Mouse (Mus musculus): ENCODE measurements around the gene Zbtb24. TPM values are rescaled to one million over a fixed set of nuclear protein-coding genes. Genes with fewer than 3 reads are reported as not detected.
A peak's percentile ranks its signal among the peaks of the same experiment; 100 is the strongest.

Zbtb24 gene
- polyA plus RNA-seq, 1 experiment from 2014 or later, result 20.6 TPM

DNA sequence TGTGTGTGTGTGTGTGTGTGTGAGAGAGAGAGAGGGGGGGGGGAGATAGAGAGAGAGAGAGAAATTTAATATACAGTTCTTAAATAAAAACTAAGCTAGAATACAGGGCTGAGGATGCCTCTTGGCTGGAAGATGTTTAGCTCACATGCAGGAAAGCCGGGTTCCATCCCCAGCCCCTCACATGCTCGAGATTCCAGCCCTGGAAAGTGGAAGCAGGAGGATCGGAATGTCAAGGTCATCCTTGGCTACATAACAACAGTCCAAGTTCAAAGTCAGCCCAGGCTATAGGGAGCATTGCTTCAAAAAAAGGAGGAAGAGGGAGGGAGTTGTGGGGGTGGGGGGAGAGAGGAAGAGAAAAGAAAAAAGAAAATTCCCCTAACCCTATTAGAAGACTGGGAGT, 15.0 kb upstream of the Zbtb24 start:
- no peak overlapping the region for H3K4me3 ChIP-seq (replicated peaks)
- 38% methylated on average over 3 of the region's 3 CpGs for WGBS
- no peaks in the 10 kb centered on the region for H3K36me3 ChIP-seq
- no peak overlapping the region for H3K27ac ChIP-seq
- no peaks in the 10 kb centered on the region for H3K4me1 ChIP-seq (replicated peaks)
- H3K9ac ChIP-seq (replicated peaks), result no peak overlapping the region
- no peak overlapping the region for H3K4me2 ChIP-seq (replicated peaks)
- ATAC-seq, result no peak
- peaks cover 7% of the 10 kb centered on the region for H3K27me3 ChIP-seq
- H3K9me3 ChIP-seq, result no peaks in the 10 kb centered on the region

DNA sequence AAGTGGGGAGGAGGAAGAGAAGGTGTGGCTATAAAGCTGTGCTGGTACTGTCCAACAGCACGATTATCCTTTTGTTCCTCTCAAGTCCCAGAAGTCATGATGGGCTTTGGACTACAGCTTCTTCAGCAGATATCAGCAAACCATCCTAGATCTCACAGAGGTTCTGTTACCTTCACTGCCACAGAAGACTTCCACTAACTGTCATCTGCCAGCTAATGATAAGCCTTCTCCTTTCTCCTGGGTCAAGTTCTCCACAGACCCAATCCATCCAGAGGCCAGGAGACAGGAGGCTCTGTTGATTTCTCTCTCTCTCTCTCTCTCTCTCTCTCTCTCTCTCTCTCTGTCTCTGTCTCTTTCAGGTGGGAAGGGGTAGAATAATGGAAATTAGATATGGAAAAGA, 2.0 kb upstream of the Zbtb24 start:
- Histone ChIP-seq H3K4me1 (replicated peaks) (peaks cover 30% of the 10 kb centered on the region), H3K9me3 (no peaks in the 10 kb centered on the region), H3K36me3 (peaks cover 13% of the 10 kb centered on the region), H3K4me3 (replicated peaks) (no peak overlapping the region), H3K27ac (no peak overlapping the region), H3K9ac (replicated peaks) (no peak overlapping the region), H3K4me2 (replicated peaks) (no peak overlapping the region), H3K27me3 (no peaks in the 10 kb centered on the region)
- 88% methylated on average over 1 of the region's 1 CpGs for WGBS
- ATAC-seq, result no peak

DNA sequence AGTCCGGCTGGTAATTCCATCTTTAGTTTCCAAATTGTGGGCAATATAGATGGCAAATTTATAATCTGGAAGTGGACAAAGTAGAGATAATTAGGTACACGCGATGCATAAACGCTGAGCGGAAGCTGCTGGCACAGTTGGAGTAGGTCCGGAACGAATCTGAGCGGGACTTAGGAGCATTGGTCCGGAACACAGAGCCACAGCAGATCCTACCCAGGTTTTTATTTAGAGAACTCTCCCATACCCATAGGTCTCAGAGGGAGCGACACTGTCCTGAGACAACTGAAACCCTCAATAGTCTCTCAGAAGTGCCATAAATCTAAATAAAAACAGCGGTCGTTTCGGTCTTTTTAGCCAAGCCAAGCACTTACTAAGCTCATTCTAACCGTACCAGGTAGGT, 499 bp upstream of the Zbtb24 start:
- Histone ChIP-seq H3K9ac (replicated peaks) (peak overlapping the region; percentile 85), H3K9me3 (no peaks in the 10 kb centered on the region), H3K27me3 (no peaks in the 10 kb centered on the region), H3K4me1 (replicated peaks) (peaks cover 42% of the 10 kb centered on the region), H3K4me2 (replicated peaks) (peak overlapping the region; percentile 69), H3K4me3 (replicated peaks) (peak overlapping the region; percentile 88), H3K36me3 (peaks cover 25% of the 10 kb centered on the region), H3K27ac (peak overlapping the region; percentile 78)
- 10% methylated on average over 14 of the region's 14 CpGs for WGBS
- ATAC-seq, result peak; percentile 80

DNA sequence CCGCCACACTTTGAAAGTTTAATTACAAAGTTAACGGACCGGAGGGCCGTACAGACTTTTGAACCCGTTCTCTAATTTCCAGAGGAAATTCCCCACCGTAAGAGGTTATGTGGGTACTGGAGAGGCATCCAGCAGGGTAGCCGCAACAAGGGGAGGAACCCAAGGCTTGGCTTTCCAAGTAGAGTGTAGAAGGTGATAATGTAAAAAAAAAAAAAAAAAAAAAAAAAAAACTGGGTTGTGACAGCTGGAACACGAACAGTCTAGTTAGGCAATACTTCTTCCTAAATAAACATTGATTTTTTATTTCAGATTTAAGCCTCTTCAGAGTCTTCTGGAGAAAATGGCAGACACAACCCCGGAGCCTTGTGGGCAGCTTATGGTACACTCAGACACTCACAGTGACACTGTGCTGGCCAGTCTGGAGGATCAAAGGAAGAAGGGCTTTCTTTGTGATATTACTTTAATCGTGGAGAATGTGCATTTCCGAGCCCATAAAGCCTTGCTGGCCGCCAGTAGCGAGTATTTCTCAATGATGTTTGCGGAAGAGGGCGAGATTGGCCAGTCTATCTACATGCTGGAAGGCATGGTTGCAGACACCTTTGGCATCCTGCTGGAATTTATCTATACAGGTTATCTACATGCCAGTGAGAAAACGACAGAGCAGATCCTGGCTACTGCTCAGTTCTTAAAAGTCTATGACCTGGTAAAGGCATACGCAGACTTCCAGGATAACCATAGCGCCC, 768 bp downstream of the Zbtb24 start:
- no peaks in the 10 kb centered on the region for H3K27me3 ChIP-seq
- H3K36me3 ChIP-seq, result peaks cover 37% of the 10 kb centered on the region
- H3K4me2 ChIP-seq (replicated peaks), result peak overlapping the region; percentile 69
- 0 out of 2 replicates have a peak overlapping the region, but pooled peaks have one; percentile 58 for H3K27ac ChIP-seq
- ATAC-seq, result no peak
- peak overlapping the region; percentile 85 for H3K9ac ChIP-seq (replicated peaks)
- WGBS, result 57% methylated on average over 18 of the region's 18 CpGs
- H3K9me3 ChIP-seq, result no peaks in the 10 kb centered on the region
- peaks cover 42% of the 10 kb centered on the region for H3K4me1 ChIP-seq (replicated peaks)
- peak overlapping the region; percentile 88 for H3K4me3 ChIP-seq (replicated peaks)

DNA sequence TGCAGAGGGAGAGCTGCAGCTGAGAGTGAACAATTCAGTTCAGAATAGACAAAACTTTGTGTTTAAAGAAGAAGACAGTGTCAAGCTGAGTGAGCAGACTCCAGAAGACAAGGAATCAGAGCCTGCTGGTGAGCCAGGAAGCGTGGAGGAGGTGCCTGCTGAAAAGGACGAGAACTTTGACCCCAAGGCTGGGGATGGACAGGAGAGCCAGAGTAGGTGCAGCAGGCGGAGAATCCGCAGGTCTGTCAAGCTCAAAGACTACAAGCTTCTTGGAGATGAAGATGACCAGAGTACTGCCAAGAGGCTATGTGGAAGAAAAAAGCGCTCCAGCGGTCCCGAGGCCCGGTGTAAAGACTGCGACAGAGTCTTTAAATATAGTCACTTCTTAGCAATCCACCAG, 1.5 kb downstream of the Zbtb24 start:
- 94% methylated on average over 9 of the region's 9 CpGs for WGBS
- H3K27me3 ChIP-seq, result no peaks in the 10 kb centered on the region
- H3K4me2 ChIP-seq (replicated peaks), result peak overlapping the region; percentile 69; the same call in 1 of the 2 replicates
- ATAC-seq, result no peak
- no peak overlapping the region; the same call in 1 of the 2 replicates for H3K9ac ChIP-seq (replicated peaks)
- H3K4me1 ChIP-seq (replicated peaks), result peaks cover 42% of the 10 kb centered on the region
- peaks cover 44% of the 10 kb centered on the region for H3K36me3 ChIP-seq
- no peak overlapping the region for H3K27ac ChIP-seq
- H3K4me3 ChIP-seq (replicated peaks), result no peak overlapping the region
- no peaks in the 10 kb centered on the region for H3K9me3 ChIP-seq

DNA sequence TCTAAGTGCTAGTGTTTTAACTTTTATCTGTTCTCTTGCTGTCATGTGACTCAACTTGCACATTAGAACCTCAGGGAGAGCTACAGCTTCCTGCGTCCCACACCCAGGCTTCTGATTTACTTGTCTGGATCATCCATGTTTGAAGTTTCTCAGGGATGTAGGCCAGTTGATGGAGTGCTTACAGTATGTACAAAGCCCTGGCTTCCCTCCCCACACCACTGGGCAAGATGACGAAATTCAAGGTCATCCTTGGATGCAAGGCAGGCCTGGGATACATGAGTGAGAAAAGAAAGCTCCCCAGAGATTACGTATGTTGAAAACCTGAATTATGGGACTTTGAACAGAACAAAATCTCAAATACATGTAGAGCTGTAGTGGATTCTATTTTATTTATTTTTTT, 2.6 kb downstream of the Zbtb24 start:
- ATAC-seq, result no peak
- peaks cover 42% of the 10 kb centered on the region for H3K4me1 ChIP-seq (replicated peaks)
- no peak overlapping the region for H3K9ac ChIP-seq (replicated peaks)
- H3K36me3 ChIP-seq, result peaks cover 51% of the 10 kb centered on the region
- no peak overlapping the region for H3K4me2 ChIP-seq (replicated peaks)
- H3K27me3 ChIP-seq, result no peaks in the 10 kb centered on the region
- no peak overlapping the region for H3K27ac ChIP-seq
- H3K4me3 ChIP-seq (replicated peaks), result no peak overlapping the region
- no peaks in the 10 kb centered on the region for H3K9me3 ChIP-seq
- WGBS, result 95% methylated on average over 3 of the region's 3 CpGs

DNA sequence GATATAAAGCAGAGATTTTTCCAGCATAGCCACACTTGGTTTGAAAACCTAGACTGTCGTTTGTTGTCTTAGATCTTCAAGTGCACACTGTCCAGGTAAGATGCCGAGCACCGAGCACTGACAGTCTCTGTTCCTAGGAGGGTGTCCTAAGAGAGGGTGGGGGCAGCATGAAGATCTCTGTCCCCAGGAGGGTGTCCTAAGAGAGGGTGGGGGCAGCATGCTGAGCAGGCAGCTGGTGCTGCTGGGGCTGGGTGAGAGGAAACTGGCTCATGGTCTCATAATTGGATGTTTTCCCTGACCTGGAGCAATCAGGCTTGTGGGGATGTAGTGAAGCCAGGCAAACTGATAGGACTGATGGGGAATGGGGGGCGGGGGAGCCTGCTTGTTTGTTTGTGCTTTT, 9.8 kb downstream of the Zbtb24 start:
- Histone ChIP-seq H3K4me1 (replicated peaks) (0 out of 2 replicates have a peak, but pooled peaks cover 3% of the 10 kb centered on the region), H3K4me3 (replicated peaks) (no peak overlapping the region), H3K36me3 (peaks cover 70% of the 10 kb centered on the region), H3K27me3 (no peaks in the 10 kb centered on the region), H3K9me3 (no peaks in the 10 kb centered on the region), H3K9ac (replicated peaks) (0 out of 2 replicates have a peak overlapping the region, but pooled peaks have one; percentile 12), H3K4me2 (replicated peaks) (no peak overlapping the region), H3K27ac (no peak overlapping the region)
- no peak for ATAC-seq
- 81% methylated on average over 4 of the region's 4 CpGs for WGBS

DNA sequence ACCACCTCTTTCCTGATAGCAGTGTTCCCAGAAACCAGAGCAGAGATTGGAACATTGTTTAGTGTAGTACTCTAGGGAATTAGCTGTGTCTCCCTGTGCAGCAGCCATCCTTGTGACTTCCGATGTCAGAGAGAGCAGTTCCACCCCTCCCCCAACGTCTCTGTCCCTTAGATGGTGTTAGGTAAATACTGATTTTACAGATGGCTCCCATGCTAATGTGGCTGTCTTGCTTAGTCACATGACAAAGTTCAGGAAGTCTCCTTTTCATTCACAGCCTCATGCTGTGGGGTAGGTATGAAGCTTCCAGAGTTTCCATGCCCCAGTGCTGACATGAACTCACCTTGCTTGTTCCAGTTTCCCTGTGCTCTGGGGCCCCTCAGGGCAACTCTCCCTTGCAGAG, 10.3 kb downstream of the Zbtb24 start:
- Histone ChIP-seq H3K4me2 (replicated peaks) (no peak overlapping the region), H3K4me3 (replicated peaks) (no peak overlapping the region), H3K9ac (replicated peaks) (0 out of 2 replicates have a peak overlapping the region, but pooled peaks have one; percentile 12), H3K9me3 (no peaks in the 10 kb centered on the region), H3K36me3 (peaks cover 67% of the 10 kb centered on the region), H3K4me1 (replicated peaks) (0 out of 2 replicates have a peak, but pooled peaks cover 3% of the 10 kb centered on the region), H3K27ac (no peak overlapping the region), H3K27me3 (no peaks in the 10 kb centered on the region)
- 44% methylated on average over 2 of the region's 2 CpGs for WGBS
- no peak for ATAC-seq

DNA sequence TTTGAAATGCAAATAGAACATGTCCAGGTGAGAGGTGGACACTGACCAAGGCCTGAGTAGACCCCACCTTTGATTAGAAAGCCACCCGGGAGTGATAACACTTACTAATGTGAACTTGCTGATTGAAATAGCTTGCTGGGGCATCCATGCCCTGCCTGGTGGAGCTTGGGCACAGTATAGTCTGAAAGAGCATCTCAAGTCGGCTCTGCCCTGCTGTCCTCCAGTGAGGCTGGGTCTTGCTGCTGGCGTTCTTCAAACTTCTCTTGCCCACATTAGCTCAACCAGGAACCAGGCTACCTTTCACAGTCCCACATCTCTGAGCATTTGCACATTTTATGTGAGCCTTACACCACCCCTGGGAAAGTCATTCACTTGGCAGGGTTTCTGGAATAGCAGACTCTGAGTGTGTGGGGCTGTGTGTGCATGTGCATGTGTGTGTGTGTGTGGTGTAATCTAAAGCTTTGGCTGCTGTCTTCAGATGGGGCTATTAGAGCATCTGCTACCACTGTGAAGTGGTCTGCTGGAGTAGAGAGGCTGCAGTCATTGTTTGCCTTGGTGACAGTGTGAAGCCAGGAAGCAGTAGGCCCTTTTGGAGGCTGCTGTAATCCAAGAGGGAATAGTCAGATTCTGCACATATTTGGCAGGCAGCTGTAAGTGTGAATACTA, 11.0 kb downstream of the Zbtb24 start:
- no peak for ATAC-seq
- WGBS, result 94% methylated on average over 3 of the region's 3 CpGs
- H3K4me3 ChIP-seq (replicated peaks), result no peak overlapping the region
- no peaks in the 10 kb centered on the region for H3K9me3 ChIP-seq
- H3K27ac ChIP-seq, result no peak overlapping the region
- no peak overlapping the region for H3K4me2 ChIP-seq (replicated peaks)
- H3K4me1 ChIP-seq (replicated peaks), result 0 out of 2 replicates have a peak, but pooled peaks cover 3% of the 10 kb centered on the region
- H3K36me3 ChIP-seq, result peaks cover 67% of the 10 kb centered on the region
- no peak overlapping the region for H3K9ac ChIP-seq (replicated peaks)
- no peaks in the 10 kb centered on the region for H3K27me3 ChIP-seq

DNA sequence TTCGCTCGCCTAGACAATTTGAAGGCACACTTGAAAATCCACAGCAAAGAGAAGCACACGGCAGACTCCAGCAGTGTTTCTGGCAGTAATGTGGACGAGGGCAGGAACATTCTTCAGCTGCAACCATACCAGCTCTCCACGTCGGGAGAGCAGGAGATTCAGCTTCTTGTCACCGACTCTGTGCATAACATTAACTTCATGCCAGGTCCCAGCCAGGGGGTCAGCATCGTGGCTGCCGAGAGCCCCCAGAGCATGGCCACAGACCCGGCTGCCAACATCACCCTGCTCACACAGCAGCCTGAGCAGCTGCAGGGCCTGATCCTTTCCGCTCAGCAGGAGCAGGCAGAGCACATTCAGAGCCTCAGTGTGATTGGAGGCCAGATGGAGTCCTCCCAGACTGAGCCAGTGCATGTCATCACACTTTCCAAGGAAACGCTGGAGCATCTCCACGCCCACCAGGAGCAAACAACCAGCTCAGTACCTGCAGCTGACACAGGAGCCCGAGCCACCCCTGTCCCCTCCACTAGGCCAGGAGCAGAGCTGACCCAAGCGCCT, 14.3 kb downstream of the Zbtb24 start:
- no peak overlapping the region for H3K4me3 ChIP-seq (replicated peaks)
- 39% methylated on average over 15 of the region's 15 CpGs for WGBS
- 0 out of 2 replicates have a peak overlapping the region, but pooled peaks have one; percentile 5 for H3K27ac ChIP-seq
- H3K4me1 ChIP-seq (replicated peaks), result 0 out of 2 replicates have a peak, but pooled peaks cover 3% of the 10 kb centered on the region
- ATAC-seq, result 0 out of 2 replicates have a peak, but pooled peaks have one; percentile 30
- H3K36me3 ChIP-seq, result peaks cover 64% of the 10 kb centered on the region
- H3K4me2 ChIP-seq (replicated peaks), result no peak overlapping the region
- no peaks in the 10 kb centered on the region for H3K27me3 ChIP-seq
- H3K9me3 ChIP-seq, result no peaks in the 10 kb centered on the region
- no peak overlapping the region for H3K9ac ChIP-seq (replicated peaks)

DNA sequence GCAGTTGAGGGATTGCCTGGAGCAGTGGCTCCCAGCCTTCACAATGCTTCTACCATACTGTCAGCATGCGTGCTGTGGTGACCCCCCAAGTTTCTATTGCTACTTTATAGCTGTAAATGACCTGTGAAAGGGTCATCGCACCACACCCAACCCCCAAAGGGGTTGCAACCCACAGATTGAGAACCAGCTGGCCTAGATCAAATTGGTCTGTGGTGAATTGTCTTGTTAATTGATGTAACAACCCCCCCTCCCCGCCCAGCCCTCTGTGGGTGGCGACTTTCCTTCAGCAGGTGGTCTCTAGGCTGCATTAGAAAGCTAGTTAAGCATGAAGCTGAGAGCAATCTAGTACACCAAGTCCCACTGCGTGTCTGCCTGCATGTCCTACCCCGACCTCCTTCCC, 17.1 kb downstream of the Zbtb24 start:
- no peaks in the 10 kb centered on the region for H3K27me3 ChIP-seq
- 30% methylated on average over 6 of the region's 6 CpGs for WGBS
- ATAC-seq, result no peak
- H3K27ac ChIP-seq, result no peak overlapping the region
- no peaks in the 10 kb centered on the region for H3K4me1 ChIP-seq (replicated peaks)
- H3K9me3 ChIP-seq, result no peaks in the 10 kb centered on the region
- peaks cover 48% of the 10 kb centered on the region for H3K36me3 ChIP-seq
- H3K9ac ChIP-seq (replicated peaks), result no peak overlapping the region
- H3K4me2 ChIP-seq (replicated peaks), result no peak overlapping the region
- no peak overlapping the region for H3K4me3 ChIP-seq (replicated peaks)

DNA sequence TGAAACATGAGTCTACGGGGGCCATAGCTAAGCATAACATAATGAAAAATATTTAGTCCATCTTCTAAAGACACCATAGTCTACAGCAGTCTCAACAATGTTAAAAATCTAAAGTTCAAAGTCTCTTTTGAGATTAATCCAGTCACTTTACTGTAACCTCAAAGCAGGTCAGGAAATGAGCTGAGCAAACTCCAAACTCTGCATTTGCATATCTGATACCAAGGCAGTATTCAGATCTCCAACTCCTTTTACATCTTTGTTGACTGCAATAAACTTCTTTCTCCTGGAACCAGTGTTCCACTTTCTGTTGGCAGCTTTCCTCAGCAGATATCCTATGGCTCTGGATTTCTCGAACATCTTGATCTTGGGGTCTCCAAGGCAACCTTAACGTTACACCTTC, 20.5 kb downstream of the Zbtb24 start:
- no peak overlapping the region for H3K4me2 ChIP-seq (replicated peaks)
- no peak overlapping the region for H3K9ac ChIP-seq (replicated peaks)
- H3K27ac ChIP-seq, result no peak overlapping the region
- H3K27me3 ChIP-seq, result no peaks in the 10 kb centered on the region
- H3K4me3 ChIP-seq (replicated peaks), result no peak overlapping the region
- H3K9me3 ChIP-seq, result no peaks in the 10 kb centered on the region
- peaks cover 29% of the 10 kb centered on the region for H3K36me3 ChIP-seq
- no peak for ATAC-seq
- WGBS, result 88% methylated on average over 3 of the region's 3 CpGs
- peaks cover under 1% of the 10 kb centered on the region for H3K4me1 ChIP-seq (replicated peaks)
